Mouse (Mus musculus) urinary bladder, postnatal 25 days (tissue): ENCODE measurements at regions not wholly inside any gene's neighbourhood (a gene's known extent, or its start where the extent isn't known, plus 50 kb on each side); places are given as distances from the start of the nearest gene placed in this dataset.

Experiments used
- DNase-seq: peaks from one replicate; pipeline ENCODE4 v3.0.0; 2022; ENCODE audit warnings: low spot score

DNA sequence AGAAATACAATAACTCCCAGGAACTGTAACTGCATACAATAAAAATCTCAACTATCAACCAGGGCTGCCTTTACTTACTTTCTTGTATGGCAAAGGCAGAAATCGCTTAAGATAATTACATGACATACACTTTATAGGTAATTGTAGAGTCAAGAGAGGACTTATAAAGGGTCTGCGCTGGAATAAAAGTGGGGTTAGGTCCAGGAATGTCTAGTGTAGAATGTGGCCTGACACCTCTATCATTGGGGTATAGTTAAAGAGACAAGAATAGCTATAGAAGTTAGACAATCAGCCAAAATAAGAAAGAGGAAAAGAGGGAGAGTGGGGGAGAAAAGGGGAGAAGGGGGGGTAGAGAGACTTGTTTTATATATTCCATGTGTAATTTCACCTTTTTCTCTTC lies 144.8 kb upstream of the Gimd1 start:
- no peak for DNase-seq

DNA sequence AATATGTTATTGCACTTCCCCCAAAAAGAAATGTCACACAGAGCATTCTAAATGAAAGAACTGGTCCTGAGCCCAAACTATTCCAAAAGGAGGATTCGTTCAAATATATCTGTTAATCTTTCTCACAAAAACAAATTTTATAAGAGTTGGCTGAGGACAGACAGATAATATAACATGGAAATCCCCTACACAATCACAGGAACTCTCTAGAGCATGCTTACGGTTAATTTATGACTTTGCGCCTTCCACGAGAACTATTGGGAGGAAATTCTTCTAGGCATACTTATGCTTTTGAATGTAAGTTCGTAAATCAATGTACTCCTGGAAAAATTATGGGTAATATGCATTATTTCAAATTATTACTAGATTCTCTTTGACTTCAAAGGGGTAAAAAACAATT lies 144.1 kb upstream of the Gimd1 start:
- no peak for DNase-seq

DNA sequence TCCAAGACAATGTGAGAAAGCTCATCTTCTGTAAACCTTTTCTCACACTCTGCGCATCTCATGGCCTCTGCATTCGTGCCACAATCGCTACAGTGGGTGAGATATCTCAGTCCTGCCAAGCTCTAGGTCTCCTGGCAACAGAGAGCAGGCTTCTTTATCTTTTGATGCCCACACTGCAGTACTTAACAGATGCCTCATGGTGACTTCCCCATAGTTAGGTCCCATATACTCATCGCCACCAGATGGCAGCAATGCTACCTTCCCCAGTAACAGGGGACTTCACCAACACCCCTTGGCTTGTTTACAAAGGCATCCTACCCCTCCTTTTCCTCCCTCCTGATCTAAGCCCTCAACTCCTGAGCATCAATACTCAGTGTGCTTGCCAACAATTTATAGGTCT lies 123.5 kb upstream of the Gimd1 start:
- peak; percentile 37 for DNase-seq

DNA sequence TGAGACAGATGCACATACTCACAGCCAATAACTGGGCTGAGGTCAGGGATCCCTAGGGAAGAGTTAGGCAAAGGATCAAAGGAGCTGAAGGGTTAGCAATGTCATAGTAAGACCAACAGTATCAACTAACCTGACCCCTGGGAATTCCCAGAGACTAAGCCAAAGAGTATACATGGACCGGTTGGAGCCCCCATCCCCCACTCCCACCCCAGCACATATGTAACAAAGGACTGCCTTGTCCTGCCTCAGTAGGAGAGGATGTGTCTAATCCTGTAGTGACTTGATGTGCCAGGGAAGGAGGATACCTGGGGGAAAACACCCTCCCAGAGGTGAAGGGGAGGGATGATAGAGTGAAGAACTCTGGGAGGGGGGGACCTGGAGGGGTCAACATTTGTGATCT lies 119.4 kb upstream of the Gimd1 start:
- DNase-seq, result no peak

DNA sequence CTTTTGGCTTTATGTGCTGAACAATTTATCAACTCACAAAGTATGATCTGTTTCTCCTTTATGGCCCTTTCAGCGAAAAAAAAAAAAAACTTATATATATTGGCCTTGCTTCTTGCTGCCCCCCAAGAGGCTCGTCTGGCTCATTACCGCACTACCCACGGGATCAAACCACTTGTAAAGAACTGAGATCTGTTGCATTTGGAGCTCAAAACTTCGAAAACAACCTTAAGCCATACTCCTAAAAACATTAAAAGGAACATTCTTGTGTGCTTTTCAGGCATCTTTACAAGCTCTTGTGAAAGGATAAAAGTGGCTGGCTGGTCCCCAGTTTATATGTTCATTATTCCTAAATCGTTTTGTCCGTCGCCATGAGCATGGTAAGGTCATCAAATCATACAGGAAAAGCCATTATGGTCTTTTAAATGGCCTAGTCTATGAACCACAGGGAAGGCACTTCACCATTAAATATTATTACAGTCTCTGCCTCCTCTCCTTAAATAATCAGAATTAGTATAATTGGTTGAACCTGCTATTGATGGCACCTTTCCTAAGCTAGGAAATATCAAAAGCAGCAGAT lies 117.0 kb upstream of the Gimd1 start:
- no peak for DNase-seq

DNA sequence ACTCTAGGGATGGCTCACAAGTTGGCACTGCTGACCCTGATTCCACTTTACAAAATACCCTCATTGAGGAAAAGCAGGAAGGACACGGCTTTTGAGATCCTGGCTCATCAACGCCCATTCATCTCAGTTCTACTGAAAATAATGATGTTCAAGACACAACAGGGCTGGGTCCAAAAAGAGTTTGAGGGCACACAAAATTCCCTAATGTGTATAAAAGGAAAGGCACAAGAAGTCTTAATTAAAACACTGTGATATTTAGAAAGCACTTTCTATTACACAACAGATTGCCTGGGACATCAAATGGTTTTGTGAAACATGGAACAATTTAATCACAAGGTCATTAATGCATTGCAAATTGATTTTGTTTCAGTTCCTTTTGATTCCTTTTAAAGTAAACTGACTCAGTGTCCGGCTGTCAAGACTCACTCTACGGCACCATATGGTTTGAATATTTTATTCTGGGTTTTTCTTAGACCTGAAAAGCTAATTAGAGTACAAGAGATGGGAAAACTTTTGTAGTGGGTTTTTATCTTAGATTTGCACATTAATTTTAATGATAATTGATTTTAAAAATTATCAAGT lies 96.2 kb upstream of the Gimd1 start:
- DNase-seq, result no peak

DNA sequence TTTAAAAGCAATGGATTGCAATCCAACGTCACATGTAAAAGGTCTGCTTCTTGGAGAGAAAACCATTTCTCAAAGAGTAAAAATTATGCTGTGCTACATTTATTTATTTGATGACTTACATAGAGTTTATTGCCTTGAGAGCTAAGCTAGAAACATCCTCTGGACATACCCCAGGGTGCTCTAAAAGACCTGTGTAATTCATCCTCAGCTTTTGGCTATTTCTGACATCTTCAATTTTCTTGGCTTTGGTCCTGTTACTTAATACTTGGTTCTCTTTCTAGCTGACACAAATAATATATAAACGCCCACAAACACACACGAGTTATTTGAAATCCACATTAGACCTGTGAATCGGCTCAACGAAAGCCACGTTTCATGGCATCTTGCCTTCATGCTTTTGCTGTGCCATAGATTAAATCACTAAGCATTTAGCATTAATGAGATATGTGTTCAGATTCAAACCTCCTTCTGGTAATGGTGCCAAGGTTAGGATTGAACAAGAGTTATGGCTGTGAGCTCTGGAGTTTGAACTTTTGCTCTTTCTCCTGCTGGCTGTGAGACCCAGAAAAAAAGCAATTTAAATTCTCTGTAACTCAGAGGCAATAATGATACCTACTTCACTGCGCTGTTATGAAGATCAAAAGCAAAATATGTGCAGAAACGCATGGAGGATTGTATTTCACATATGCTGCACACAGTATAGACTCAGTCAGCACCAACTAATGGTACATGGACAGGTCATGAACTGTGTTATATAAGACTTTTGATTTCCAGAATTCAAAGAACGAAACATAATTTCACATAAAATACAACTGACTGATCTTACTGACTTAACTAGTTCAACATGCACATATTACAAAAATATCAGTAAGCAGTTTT lies 89.6 kb upstream of the Gimd1 start:
- DNase-seq, result no peak

DNA sequence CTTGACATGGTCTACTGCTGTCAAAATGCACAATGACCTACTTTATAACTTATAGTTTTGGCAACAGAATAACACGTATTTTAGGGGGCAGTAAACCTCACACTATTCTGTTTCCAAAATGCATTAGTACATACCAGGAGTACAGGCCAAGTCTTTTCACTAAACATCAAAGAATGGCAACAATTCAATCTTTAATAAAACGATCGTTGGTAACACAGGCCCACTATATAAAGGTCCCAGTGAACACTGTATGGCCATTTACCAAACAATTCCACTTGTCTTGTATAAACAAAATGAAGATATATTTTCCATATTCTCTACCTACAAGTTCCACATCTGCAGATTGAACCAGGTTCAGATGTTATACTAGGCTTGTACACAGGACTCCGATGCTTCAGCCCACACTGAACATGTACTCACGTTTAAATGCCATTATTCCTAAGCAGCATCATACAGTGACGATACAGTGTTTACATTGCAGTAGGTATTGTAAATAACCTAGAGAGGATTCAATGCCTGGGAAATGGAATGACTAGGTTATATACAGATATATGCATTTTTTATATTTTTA lies 78.3 kb upstream of the Gimd1 start:
- no peak for DNase-seq

DNA sequence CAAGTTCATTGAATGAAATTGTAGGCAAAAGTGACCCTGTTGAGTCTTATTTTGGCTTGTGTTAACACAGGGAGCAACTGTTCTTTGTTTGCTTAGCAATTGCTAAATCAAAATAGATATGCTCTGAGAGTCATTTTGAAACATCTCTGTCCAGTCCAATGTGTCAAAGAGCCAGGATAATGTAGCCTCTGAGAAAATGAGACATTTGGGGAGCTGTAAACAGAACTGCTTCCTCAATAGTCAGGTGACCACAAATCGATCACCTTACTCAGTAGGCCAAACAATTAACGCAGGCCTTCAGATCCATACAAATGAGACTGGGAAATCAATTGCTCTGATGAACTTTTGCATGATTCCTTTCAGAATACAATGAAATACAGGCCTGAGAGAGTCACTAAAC lies 63.9 kb upstream of the Gimd1 start:
- DNase-seq, result no peak

DNA sequence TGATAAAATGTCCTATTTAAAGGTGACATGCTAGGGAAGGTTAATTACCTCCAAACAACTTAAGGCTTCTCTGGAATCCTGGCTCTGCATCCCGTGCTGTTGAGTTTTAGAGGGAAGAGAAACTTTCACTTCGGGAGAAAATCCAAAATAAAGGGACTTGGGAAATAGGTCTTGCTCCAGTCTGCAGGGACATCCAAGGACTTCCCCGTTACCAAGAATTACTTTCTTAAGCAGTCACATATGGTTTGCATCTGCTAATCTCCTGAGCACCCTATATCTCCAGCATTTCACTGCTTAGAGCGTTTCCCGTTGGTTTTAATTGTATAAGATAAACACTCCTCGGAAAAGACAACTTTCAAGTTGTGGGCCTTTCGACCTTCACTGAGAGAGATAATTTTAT lies 63.3 kb upstream of the Gimd1 start:
- DNase-seq, result no peak
